Mouse (Mus musculus) small intestine, adult 2 months (tissue): ENCODE measurements around the gene Wiz. TPM values are rescaled to one million over a fixed set of nuclear protein-coding genes. Genes with fewer than 3 reads are reported as not detected.

Experiments
- H3K27ac ChIP-seq: fragments of 200-500 bp; 2 replicates; pipeline ENCODE4 v1.5.1; 2012; ENCODE audit warnings: low read depth, low read length, control low read depth, inconsistent platforms; ENCODE audit not compliant: insufficient read depth
- H3K27me3 ChIP-seq: fragments of 200-500 bp; 2 replicates; pipeline ENCODE4 v1.6.1; 2012; ENCODE audit warnings: mild to moderate bottlenecking, moderate library complexity, low read length, inconsistent platforms; ENCODE audit not compliant: control insufficient read depth, insufficient read depth
- H3K36me3 ChIP-seq: fragments of 200-500 bp; 2 replicates; pipeline ENCODE4 v1.6.1; 2012; ENCODE audit warnings: mild to moderate bottlenecking, low read length, control low read depth, inconsistent platforms; ENCODE audit not compliant: control insufficient read depth, insufficient read depth
- H3K4me1 ChIP-seq: fragments of 200-500 bp; 2 replicates; pipeline ENCODE4 v1.6.1; 2012; ENCODE audit warnings: low read length, inconsistent platforms, mixed read lengths; ENCODE audit not compliant: control insufficient read depth, insufficient read depth, insufficient read length
- H3K4me3 ChIP-seq: fragments of 200-500 bp; 2 replicates; pipeline ENCODE4 v1.5.1; 2012; ENCODE audit warnings: low read depth, mild to moderate bottlenecking, control low read depth, inconsistent platforms, low read length, moderate library complexity
- CTCF ChIP-seq: fragments of 200-500 bp; IDR thresholded peaks from 2 replicates; pipeline ENCODE4 v1.5.1; 2012; ENCODE audit warnings: low read depth, mild to moderate bottlenecking, control low read depth, inconsistent platforms, low read length, moderate library complexity, mixed read lengths; ENCODE audit not compliant: insufficient replicate concordance, insufficient read length; ENCODE audit errors: extremely low read depth
- POLR2A ChIP-seq: fragments of 200-500 bp; IDR thresholded peaks from 2 replicates; pipeline ENCODE4 v1.6.1; 2012; ENCODE audit warnings: low read depth, mild to moderate bottlenecking, control low read depth, inconsistent platforms, low read length, moderate library complexity
- WGBS: fragments of 180-500 bp; shearing (Covaris S2); methylation state at CpG from one replicate; pipeline ENCODE4 v1.1.7; 2018; 5-methylcytosine and 5-hydroxymethylcytosine counted together
- polyA plus RNA-seq: library from polyadenylated mRNA; depleted of rRNA; stranded (reverse); fragments of >200 nt; gene quantifications from 2 replicates; pipeline ENCODE4 v1.2.3, GENCODE M21; 2012

Gene Wiz
- polyA plus RNA-seq, 1 experiment: 26.1 TPM

DNA sequence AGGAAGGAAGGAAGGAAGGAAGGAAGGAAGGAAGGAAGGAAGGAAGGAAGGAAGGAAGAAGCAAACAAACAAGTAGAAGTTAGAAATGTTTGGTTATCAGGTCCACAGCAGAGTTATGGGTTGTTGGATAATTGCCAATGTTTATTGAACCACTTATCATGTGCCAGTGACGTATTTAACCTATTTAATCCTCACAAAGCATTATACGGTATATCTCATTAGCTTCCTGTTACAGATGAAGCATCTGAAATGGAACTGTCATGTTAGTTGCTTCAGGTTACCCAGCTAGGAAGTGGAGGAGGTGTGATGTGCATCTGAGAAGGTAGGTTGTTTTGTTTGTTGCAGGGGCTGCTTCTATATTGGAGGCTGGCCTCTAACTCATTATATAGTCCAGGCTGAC, 30.8 kb upstream of the Wiz start:
- Histone ChIP-seq H3K4me3 (no peak overlapping the region), H3K27ac (no peak overlapping the region), H3K4me1 (peaks cover 7% of the 10 kb centered on the region; the same call in 1 of the 2 replicates), H3K27me3 (0 out of 2 replicates have a peak, but pooled peaks cover 7% of the 10 kb centered on the region), H3K36me3 (no peaks in the 10 kb centered on the region)
- WGBS: 18% methylated on average over 2 of the region's 2 CpGs
- no peak for TF ChIP-seq CTCF
- TF ChIP-seq POLR2A: no peak

DNA sequence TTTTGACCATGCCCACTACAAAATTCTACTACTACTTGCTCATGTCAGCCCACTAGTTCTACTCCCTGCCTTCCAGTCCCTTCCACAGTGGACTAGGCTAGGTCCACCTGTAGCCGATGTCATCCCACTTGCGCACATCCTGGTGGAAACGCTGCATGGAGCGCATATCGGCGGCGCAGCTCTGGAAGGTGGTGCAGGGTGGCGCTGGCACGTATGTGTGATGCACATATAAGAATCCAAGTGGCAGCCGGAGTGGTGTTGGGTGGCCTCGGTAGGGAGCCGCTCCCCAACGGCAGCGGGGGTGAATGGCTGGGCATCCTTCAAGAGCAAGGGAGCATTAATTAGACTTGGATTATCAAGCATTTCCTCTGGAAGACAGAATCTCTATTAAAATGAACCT, 27.5 kb upstream of the Wiz start:
- Histone ChIP-seq H3K4me1 (peaks cover 7% of the 10 kb centered on the region; the same call in 1 of the 2 replicates), H3K4me3 (no peak overlapping the region), H3K27me3 (0 out of 2 replicates have a peak, but pooled peaks cover 7% of the 10 kb centered on the region), H3K36me3 (no peaks in the 10 kb centered on the region), H3K27ac (no peak overlapping the region)
- TF ChIP-seq POLR2A (no peak), CTCF (no peak)
- WGBS: 95% methylated on average over 14 of the region's 14 CpGs

DNA sequence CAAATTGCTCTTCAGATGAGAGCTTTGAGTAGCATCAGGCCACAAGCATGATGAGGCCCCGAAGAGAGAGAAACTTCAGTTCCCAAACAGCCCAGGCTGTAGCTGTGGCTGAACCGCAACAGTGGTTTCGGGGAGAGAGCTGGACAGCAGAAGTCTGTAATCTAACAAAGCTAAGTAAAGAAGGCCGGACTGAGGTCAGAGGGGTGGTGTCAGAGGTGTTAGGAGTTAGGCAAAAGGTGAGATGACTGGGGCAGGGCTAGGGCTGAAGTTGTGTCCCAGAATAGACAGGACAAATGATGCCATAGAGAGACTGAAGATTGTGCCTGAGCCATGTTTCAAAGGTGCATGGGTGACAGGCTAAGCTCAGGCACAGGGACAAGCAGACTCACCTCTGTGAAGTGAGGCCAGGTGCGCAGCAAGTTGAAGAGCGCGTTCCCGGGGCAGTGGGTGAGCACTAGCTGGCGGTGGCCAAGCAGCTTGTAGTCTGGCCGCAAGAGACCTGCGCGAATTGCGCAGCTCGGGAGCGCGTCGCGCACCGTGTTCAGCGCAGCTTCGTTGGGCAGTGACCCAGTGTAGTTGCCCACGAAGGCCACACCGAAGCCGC, 26.3 kb upstream of the Wiz start:
- Histone ChIP-seq H3K4me1 (peaks cover 7% of the 10 kb centered on the region; the same call in 1 of the 2 replicates), H3K36me3 (no peaks in the 10 kb centered on the region), H3K27ac (no peak overlapping the region), H3K4me3 (no peak overlapping the region), H3K27me3 (0 out of 2 replicates have a peak, but pooled peaks cover 7% of the 10 kb centered on the region)
- WGBS: 33% methylated on average over 24 of the region's 24 CpGs
- TF ChIP-seq POLR2A (no peak), CTCF (no peak)

DNA sequence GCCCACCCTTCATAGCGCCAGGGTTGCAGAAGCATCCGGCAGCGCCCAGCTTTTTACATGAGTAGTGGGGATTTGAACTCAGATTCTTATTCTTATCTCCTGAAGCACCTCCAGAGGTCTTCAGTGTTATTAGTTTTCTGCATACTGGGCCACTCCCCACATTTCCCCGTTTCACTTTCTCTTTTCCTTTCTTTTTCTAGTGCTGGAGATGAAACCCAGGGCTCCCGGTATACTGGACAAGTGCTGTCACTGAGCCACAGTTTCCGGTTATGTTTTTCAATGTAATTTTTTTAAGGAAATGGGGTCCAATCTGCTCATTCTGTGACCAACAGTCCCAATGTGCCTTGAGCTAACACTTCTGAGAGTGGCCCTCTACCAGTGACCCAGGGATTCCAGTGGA, 22.7 kb upstream of the Wiz start:
- no peak for TF ChIP-seq CTCF
- TF ChIP-seq POLR2A: no peak
- no peak overlapping the region for H3K4me3 ChIP-seq
- no peaks in the 10 kb centered on the region for H3K4me1 ChIP-seq
- H3K36me3 ChIP-seq: no peaks in the 10 kb centered on the region
- 68% methylated on average over 6 of the region's 6 CpGs for WGBS
- no peak overlapping the region for H3K27ac ChIP-seq
- 0 out of 2 replicates have a peak, but pooled peaks cover 7% of the 10 kb centered on the region for H3K27me3 ChIP-seq

DNA sequence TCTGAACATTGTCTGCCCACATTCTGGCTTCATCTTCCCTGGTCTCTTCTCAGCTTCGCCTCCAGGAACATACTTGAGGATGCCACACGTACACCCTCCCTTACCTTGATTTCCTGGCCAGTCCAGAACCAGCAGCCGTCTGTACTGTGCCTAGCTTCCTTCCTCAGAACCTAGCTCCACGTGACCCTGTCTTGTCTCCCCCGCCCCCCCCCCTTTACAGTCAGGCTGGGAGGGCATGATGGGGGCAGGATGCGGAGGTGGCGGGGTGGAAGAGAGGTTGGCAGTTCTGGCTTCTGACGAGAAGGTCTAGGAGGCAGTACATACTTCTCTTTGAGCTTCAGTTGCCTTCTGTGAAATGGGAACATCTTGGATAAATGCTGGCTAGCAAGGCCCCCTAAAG, 14.2 kb upstream of the Wiz start, which contains the start of gene Rasal3:
TSS of gene Rasal3 (minus strand) at position 167 of the 400 bp plus-strand sequence.
- H3K27ac ChIP-seq: peak within 1 kb of the TSS; percentile 63
- peak within 1 kb of the TSS; percentile 68 for H3K4me3 ChIP-seq
- 0 out of 2 replicates have a peak, but pooled peaks cover 3% of the 10 kb centered on the region for H3K4me1 ChIP-seq
- H3K36me3 ChIP-seq: no peaks in the 10 kb centered on the region
- 61% methylated on average over 8 of the region's 8 CpGs for WGBS
- TF ChIP-seq POLR2A (no peak), CTCF (no peak)
- H3K27me3 ChIP-seq: no peaks in the 10 kb centered on the region

DNA sequence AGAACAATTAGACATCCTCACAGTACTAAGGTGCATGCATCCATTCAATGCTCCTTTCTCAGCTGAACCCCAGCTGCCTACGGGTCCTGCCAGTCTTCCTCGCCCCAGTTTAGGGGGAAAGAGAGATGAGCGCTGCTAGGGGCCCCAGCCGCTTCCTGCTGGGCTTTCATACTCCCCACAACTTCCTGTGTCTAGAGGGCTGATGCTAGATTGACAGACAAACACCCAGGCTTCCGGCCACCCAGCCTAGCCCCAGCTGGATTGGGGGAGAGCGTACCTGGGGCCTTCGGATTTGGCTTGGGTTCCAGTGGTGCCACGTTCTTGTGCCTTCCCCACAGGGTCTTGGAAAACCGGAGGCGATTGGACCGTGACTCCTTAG, 13.5 kb upstream of the Wiz start:
- Histone ChIP-seq H3K4me1 (0 out of 2 replicates have a peak, but pooled peaks cover 3% of the 10 kb centered on the region), H3K36me3 (no peaks in the 10 kb centered on the region), H3K27me3 (no peaks in the 10 kb centered on the region), H3K4me3 (peak overlapping the region; percentile 68), H3K27ac (peak overlapping the region; percentile 63)
- WGBS: 63% methylated on average over 11 of the region's 11 CpGs
- TF ChIP-seq CTCF: no peak
- TF ChIP-seq POLR2A: no peak

DNA sequence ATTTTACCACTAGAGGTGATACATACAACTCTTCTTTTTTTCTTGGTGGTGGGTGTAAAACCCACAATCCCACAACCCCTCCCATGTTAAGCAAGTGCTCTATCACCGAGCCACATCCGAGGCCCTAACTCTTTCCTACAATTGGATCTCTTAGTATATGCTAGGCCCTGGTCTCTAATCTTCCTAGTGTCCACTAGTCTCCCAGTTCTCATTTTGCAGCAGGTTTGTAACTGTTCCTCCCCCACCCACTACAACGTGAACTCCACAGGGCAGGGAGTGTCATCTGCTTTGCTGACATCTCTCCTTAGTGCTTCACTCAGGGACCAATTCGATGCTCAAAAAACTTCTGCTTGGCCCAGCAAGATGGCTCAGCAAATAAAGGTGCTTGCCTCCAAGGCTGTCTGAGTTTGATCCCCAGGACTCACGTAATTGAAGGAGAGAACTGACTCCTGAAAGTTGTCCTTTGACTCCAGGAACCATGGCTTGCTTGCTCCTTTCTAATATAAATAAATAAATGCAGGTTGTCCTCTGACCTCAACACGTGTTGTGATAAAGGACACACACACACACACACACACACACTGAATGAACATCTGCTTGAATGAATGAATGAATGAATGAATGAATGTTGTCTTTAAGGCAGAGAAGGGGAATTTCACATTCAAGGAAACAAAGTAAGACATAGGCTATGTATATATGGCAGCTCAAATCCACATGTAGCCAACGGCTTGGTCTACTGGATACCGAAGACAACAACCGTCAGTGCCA, 13.0 kb upstream of the Wiz start:
- WGBS: 67% methylated on average over 9 of the region's 9 CpGs
- Histone ChIP-seq H3K36me3 (no peaks in the 10 kb centered on the region), H3K27me3 (peaks cover 4% of the 10 kb centered on the region; the same call in 1 of the 2 replicates), H3K4me3 (peak overlapping the region; percentile 68), H3K4me1 (0 out of 2 replicates have a peak, but pooled peaks cover 3% of the 10 kb centered on the region), H3K27ac (no peak overlapping the region; the same call in 1 of the 2 replicates)
- TF ChIP-seq CTCF (no peak), POLR2A (no peak)
